ENCODE assay signal across 23 mouse cellular contexts in the genomic region with DNA sequence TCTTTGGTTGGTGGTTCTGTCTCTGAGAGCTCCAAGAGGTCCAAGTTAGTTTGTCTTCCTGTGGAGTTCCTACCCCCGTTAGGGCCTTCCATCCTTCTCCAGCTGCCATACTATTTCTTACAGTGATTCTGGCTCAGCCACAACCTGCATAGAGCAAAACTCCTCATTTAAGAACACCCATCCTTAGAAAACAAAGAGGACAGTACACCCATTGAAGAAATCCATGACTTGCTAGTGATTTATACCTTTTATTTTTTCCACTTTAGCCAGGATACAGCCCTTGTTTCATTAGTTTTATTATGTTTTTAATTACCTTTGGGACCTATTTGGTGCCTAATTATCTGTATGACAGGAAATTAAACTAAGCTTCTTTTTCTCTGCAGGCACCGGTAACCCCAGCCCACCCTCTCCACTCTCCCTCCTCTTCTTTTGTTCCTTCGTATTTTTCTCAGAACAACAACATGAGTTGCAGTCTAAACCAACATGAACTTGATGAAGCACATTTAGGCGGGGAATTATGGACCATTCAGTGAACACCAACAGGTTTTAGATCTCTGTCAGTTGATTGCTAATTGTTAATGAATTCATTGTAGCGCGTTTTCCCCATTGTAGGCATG.
DNase-seq lines count a peak whose midpoint lies in the region; ATAC-seq and TF ChIP-seq lines count a peak whose summit lies in the region.
"Had no signal": no experiment of that assay in that cellular context is flagged by ENCODE, and none has a peak within 500 bp of the region (broad histone marks: within the 10 kb centered on the region; RNA-seq: fewer than 3 reads in every experiment).

No protein-coding gene starts in this region.

- H3K36me3 ChIP-seq in hindbrain, embryonic 12.5 days = no peaks in the 10 kb centered on the region
- no peaks in the 10 kb centered on the region for H3K36me3 ChIP-seq in hindbrain, embryonic 11.5 days (ENCODE audit: control insufficient read depth, insufficient read depth, low read length)
- no peaks in the 10 kb centered on the region for H3K36me3 ChIP-seq in hindbrain, embryonic 14.5 days (replicated peaks; ENCODE audit: control insufficient read depth, insufficient read depth)
- H3K36me3 ChIP-seq in hindbrain, postnatal 0 days (ENCODE audit: insufficient read depth, low read length) = no peaks in the 10 kb centered on the region
- H3K36me3 ChIP-seq: embryonic facial prominence, embryonic 15.5 days; forebrain, embryonic 10.5 days; heart, embryonic 10.5 days; heart, embryonic 15.5 days had no signal

- DNase-seq in hindbrain, embryonic 11.5 days (ENCODE audit: low spot score) = no peak
- no peak for DNase-seq in hindbrain, embryonic 14.5 days (ENCODE audit: low spot score)
- DNase-seq in hindbrain, postnatal 0 days (ENCODE audit: low spot score) = peak; percentile 2
- peak; percentile 17 for DNase-seq in retina, embryonic 14.5 days (ENCODE audit: low spot score)
- DNase-seq in thymus, postnatal 4 days = no peak
- DNase-seq: adrenal gland, adult 2 months; adrenal gland, postnatal 25 days; cerebellum, adult 11 months; cerebellum, adult 8-10 months; cerebellum, postnatal 14 days; embryo, embryonic 11 days; gastrocnemius, postnatal 36 days; heart, adult 18-20 months; heart, postnatal 14 days had no signal

- H3K27me3 ChIP-seq in hindbrain, embryonic 12.5 days = no peaks in the 10 kb centered on the region
- H3K27me3 ChIP-seq in hindbrain, embryonic 11.5 days (ENCODE audit: control insufficient read depth, insufficient read depth, low read length) = no peaks in the 10 kb centered on the region
- H3K27me3 ChIP-seq in hindbrain, embryonic 14.5 days (ENCODE audit: control insufficient read depth, insufficient read depth, low read length) = no peaks in the 10 kb centered on the region
- no peaks in the 10 kb centered on the region for H3K27me3 ChIP-seq in hindbrain, postnatal 0 days (ENCODE audit: insufficient read depth, low read length)
- H3K27me3 ChIP-seq: embryonic facial prominence, embryonic 15.5 days; heart, embryonic 15.5 days had no signal

- H3K9ac ChIP-seq in hindbrain, embryonic 12.5 days = no peak overlapping the region
- H3K9ac ChIP-seq in hindbrain, embryonic 11.5 days (ENCODE audit: low read depth, low read length) = no peak overlapping the region
- H3K9ac ChIP-seq in hindbrain, embryonic 14.5 days = no peak overlapping the region
- no peak overlapping the region for H3K9ac ChIP-seq in hindbrain, postnatal 0 days (replicated peaks; ENCODE audit: low read length)
- H3K9ac ChIP-seq: embryonic facial prominence, embryonic 15.5 days; heart, embryonic 15.5 days had no signal

- peak; percentile 38; the same call in 1 of the 2 replicates for ATAC-seq in hindbrain, embryonic 12.5 days (ENCODE audit: low FRiP score)
- ATAC-seq in hindbrain, embryonic 11.5 days (ENCODE audit: low FRiP score) = no peak
- 0 out of 2 replicates have a peak, but pooled peaks have one; percentile 15 for ATAC-seq in hindbrain, embryonic 14.5 days (ENCODE audit: low FRiP score)
- ATAC-seq in hindbrain, postnatal 0 days = no peak
- ATAC-seq in monocyte, adult 5-6 weeks (replicated peaks; ENCODE audit: insufficient number of reproducible peaks, low FRiP score, low TSS enrichment, poor library complexity, severe bottlenecking) = no peak
- ATAC-seq: inflammation-experienced regulatory T-cells, adult 6 months; intestine, postnatal 0 days had no signal

- no peak overlapping the region for H3K4me2 ChIP-seq in hindbrain, embryonic 12.5 days (replicated peaks)
- no peak overlapping the region for H3K4me2 ChIP-seq in hindbrain, embryonic 11.5 days (replicated peaks; ENCODE audit: low read depth, low read length)
- H3K4me2 ChIP-seq in hindbrain, embryonic 14.5 days (replicated peaks) = no peak overlapping the region
- no peak overlapping the region for H3K4me2 ChIP-seq in hindbrain, postnatal 0 days (ENCODE audit: low read depth, low read length)
- H3K4me2 ChIP-seq: embryonic facial prominence, embryonic 15.5 days; heart, embryonic 15.5 days had no signal

- H3K4me3 ChIP-seq in hindbrain, embryonic 12.5 days = no peak overlapping the region
- H3K4me3 ChIP-seq in hindbrain, embryonic 11.5 days (ENCODE audit: low read depth, low read length) = no peak overlapping the region
- H3K4me3 ChIP-seq in hindbrain, embryonic 14.5 days (replicated peaks; ENCODE audit: low read length) = no peak overlapping the region
- no peak overlapping the region for H3K4me3 ChIP-seq in hindbrain, postnatal 0 days (ENCODE audit: low read length)
- H3K4me3 ChIP-seq: embryonic facial prominence, embryonic 15.5 days; erythroblast, embryonic 14.5 days; forebrain, embryonic 10.5 days; heart, embryonic 10.5 days; heart, embryonic 15.5 days had no signal

- H3K27ac ChIP-seq in hindbrain, embryonic 12.5 days = no peak overlapping the region
- no peak overlapping the region for H3K27ac ChIP-seq in hindbrain, embryonic 11.5 days (ENCODE audit: low read depth, low read length)
- no peak overlapping the region for H3K27ac ChIP-seq in hindbrain, embryonic 14.5 days
- no peak overlapping the region for H3K27ac ChIP-seq in hindbrain, postnatal 0 days
- H3K27ac ChIP-seq: embryonic facial prominence, embryonic 15.5 days; forebrain, embryonic 10.5 days; heart, embryonic 10.5 days; heart, embryonic 15.5 days had no signal

- no peaks in the 10 kb centered on the region for H3K9me3 ChIP-seq in hindbrain, embryonic 12.5 days (replicated peaks)
- H3K9me3 ChIP-seq in hindbrain, embryonic 11.5 days (ENCODE audit: control insufficient read depth, low read length) = no peaks in the 10 kb centered on the region
- no peaks in the 10 kb centered on the region for H3K9me3 ChIP-seq in hindbrain, embryonic 14.5 days (ENCODE audit: control insufficient read depth, low read length)
- no peaks in the 10 kb centered on the region for H3K9me3 ChIP-seq in hindbrain, postnatal 0 days (ENCODE audit: low read length)
- H3K9me3 ChIP-seq: embryonic facial prominence, embryonic 15.5 days; forebrain, embryonic 10.5 days; heart, embryonic 10.5 days; heart, embryonic 15.5 days had no signal

- no peak for TF ChIP-seq CTCF in hindbrain, postnatal 0 days (IDR thresholded peaks at IDR 0.05; ENCODE audit: low read depth)

- no peaks in the 10 kb centered on the region for H3K4me1 ChIP-seq in hindbrain, embryonic 12.5 days
- H3K4me1 ChIP-seq in hindbrain, embryonic 11.5 days (replicated peaks; ENCODE audit: control insufficient read depth, insufficient read depth, low read length) = no peaks in the 10 kb centered on the region
- H3K4me1 ChIP-seq in hindbrain, embryonic 14.5 days (replicated peaks; ENCODE audit: control insufficient read depth, insufficient read depth, low read length) = peaks cover 10% of the 10 kb centered on the region; the same call in 1 of the 2 replicates
- H3K4me1 ChIP-seq in hindbrain, postnatal 0 days (ENCODE audit: insufficient read depth, low read length) = no peaks in the 10 kb centered on the region
- H3K4me1 ChIP-seq: embryonic facial prominence, embryonic 15.5 days; heart, embryonic 10.5 days; heart, embryonic 15.5 days had no signal

- WGBS in hindbrain, embryonic 12.5 days = 69% methylated on average over 6 of the region's 6 CpGs
- WGBS in hindbrain, embryonic 11.5 days = 75% methylated on average over 6 of the region's 6 CpGs
- WGBS in hindbrain, embryonic 14.5 days = 55% methylated on average over 6 of the region's 6 CpGs
- 56% methylated on average over 6 of the region's 6 CpGs for WGBS in hindbrain, postnatal 0 days

Comparison
In these comparisons a context has a peak if more than half of its experiments do, and no peak if none do; other contexts are left out.
1. ATAC-seq: peak in hindbrain, embryonic 12.5 days (single experiment) and hindbrain, embryonic 14.5 days (single experiment); none in hindbrain, embryonic 11.5 days (single experiment), hindbrain, postnatal 0 days (single experiment) and monocyte, adult 5-6 weeks (single experiment).
2. DNase-seq: peak in hindbrain, postnatal 0 days (single experiment) and retina, embryonic 14.5 days (single experiment); none in hindbrain, embryonic 11.5 days (single experiment), hindbrain, embryonic 14.5 days (single experiment) and thymus, postnatal 4 days (single experiment).